ENCODE assay signal across 8 mouse cellular contexts in the genomic region with DNA sequence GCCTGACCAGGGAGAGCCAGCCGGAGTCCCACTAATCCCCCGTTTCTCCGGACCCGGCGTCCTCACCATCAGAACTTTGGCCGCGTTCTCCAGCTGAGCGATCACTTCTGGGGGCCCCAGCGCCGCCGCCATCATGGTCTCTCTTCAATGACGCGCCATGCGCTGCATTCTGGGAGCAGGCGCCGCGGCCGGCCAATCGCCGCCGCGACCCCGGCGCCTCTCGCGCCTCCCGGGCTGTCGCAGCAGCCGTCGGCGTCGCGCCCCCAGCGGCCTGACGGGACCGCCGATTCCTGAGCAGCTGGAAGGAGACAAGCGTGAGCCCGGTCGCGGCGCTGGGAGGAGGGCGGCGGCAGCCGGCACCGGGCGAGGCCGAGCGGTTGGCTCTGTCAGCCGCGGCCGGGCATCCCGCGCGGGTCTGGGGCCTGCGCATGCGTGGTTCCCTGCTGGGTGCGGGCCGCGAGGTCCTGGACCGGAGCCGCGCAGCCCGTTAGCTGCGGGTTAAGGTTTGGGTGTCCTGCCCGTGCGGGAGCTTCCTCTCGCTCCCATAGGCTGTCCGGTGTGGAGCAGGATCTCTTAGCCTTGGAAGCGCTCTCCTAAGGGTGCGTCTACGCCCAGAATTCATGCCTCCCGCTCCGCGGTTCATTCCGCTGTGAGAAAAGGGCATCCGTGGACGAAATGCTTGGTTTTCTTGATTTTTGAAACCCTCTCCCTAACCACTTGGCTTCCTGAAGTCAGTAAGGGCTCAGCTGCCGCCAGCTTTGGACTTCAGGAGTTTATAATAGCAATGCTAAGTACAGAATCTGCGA. TPM values are rescaled to one million over a fixed set of nuclear protein-coding genes. Genes with fewer than 3 reads are reported as not detected.
DNase-seq lines count a peak whose midpoint lies in the region; ATAC-seq and TF ChIP-seq lines count a peak whose summit lies in the region.

TSS of gene Xpo4 (minus strand) at position 609 of the 806 bp plus-strand sequence.

- H3K27me3 ChIP-seq in MEL (ENCODE audit: control insufficient read depth in 1 of 2, insufficient read depth in 2 of 2, low read length in 2 of 2) = no peaks in the 10 kb centered on the region
- no peaks in the 10 kb centered on the region for H3K27me3 ChIP-seq in forebrain, embryonic 16.5 days (replicated peaks; ENCODE audit: control insufficient read depth, insufficient read depth, low read length)
- no peaks in the 10 kb centered on the region for H3K27me3 ChIP-seq in neural tube, embryonic 15.5 days (replicated peaks)

- H3K79me2 ChIP-seq in MEL (ENCODE audit: control insufficient read depth, insufficient read depth, low read length, poor library complexity) = peaks cover 48% of the 10 kb centered on the region

- H3K36me3 ChIP-seq in MEL (ENCODE audit: control insufficient read depth in 1 of 2, insufficient read depth in 2 of 2, low read length in 2 of 2) = peaks cover 2 to 22% of the 10 kb centered on the region in 2 experiments; a peak in 2 of 4 replicates
- H3K36me3 ChIP-seq in forebrain, embryonic 16.5 days (ENCODE audit: control insufficient read depth, insufficient read depth) = no peaks in the 10 kb centered on the region
- no peaks in the 10 kb centered on the region for H3K36me3 ChIP-seq in neural tube, embryonic 15.5 days

- H3K4me2 ChIP-seq in forebrain, embryonic 16.5 days (ENCODE audit: low read length) = peak within 1 kb of the TSS; percentile 98
- H3K4me2 ChIP-seq in neural tube, embryonic 15.5 days = peak within 1 kb of the TSS; percentile 75

- peak within 1 kb of the TSS; percentile 53 for H3K27ac ChIP-seq in MEL (ENCODE audit: control insufficient read depth, low read depth, low read length)
- H3K27ac ChIP-seq in forebrain, embryonic 16.5 days (ENCODE audit: low read length) = peak within 1 kb of the TSS; percentile 91
- peak within 1 kb of the TSS; percentile 97 for H3K27ac ChIP-seq in layer of hippocampus, adult 2 months
- H3K27ac ChIP-seq in neural tube, embryonic 15.5 days (replicated peaks) = peak within 1 kb of the TSS; percentile 99

- H3K9me3 ChIP-seq in MEL (replicated peaks; ENCODE audit: insufficient read depth, low read length) = no peaks in the 10 kb centered on the region
- no peaks in the 10 kb centered on the region for H3K9me3 ChIP-seq in forebrain, embryonic 16.5 days (ENCODE audit: control insufficient read depth, low read length)
- H3K9me3 ChIP-seq in neural tube, embryonic 15.5 days (replicated peaks) = no peaks in the 10 kb centered on the region

- intact Hi-C loops in heart, postnatal 36 days (cut with DNase I) = no loop called here

- WGBS in forebrain, embryonic 16.5 days = under 1% methylated on average over 80 of the region's 80 CpGs
- under 1% methylated on average over 79 of the region's 80 CpGs for WGBS in lung, adult 2 months
- WGBS in neural tube, embryonic 15.5 days = under 1% methylated on average over 80 of the region's 80 CpGs

- 0 out of 4 replicates have a peak, but pooled peaks of 1 of the 2 experiments have one; percentile 20 for TF ChIP-seq EP300 in MEL (IDR thresholded peaks at IDR 0.05; ENCODE audit: low read depth in 1 of 2, low read length in 2 of 2)

- ATAC-seq in forebrain, embryonic 16.5 days = peak; percentile 97
- ATAC-seq in neural tube, embryonic 15.5 days (ENCODE audit: low FRiP score) = peak; percentile 98

- peaks cover 4 to 6% of the 10 kb centered on the region in 2 experiments for H3K4me1 ChIP-seq in MEL (ENCODE audit: control insufficient read depth in 1 of 2, insufficient read depth in 2 of 2, low read length in 2 of 2)
- peaks cover 14% of the 10 kb centered on the region for H3K4me1 ChIP-seq in forebrain, embryonic 16.5 days (replicated peaks; ENCODE audit: control insufficient read depth, insufficient read depth, low read length)
- 0 out of 2 replicates have a peak, but pooled peaks cover 2% of the 10 kb centered on the region for H3K4me1 ChIP-seq in lung, adult 2 months (ENCODE audit: control insufficient read depth, insufficient read depth, low read length)
- peaks cover 26% of the 10 kb centered on the region for H3K4me1 ChIP-seq in neural tube, embryonic 15.5 days

- peak within 1 kb of the TSS; percentile 89 for H3K9ac ChIP-seq in MEL (ENCODE audit: control insufficient read depth, low read depth, low read length, poor library complexity, severe bottlenecking)
- H3K9ac ChIP-seq in forebrain, embryonic 16.5 days (replicated peaks; ENCODE audit: low read depth, low read length) = peak within 1 kb of the TSS; percentile 73
- H3K9ac ChIP-seq in neural tube, embryonic 15.5 days (replicated peaks) = peak within 1 kb of the TSS; percentile 92

- peak within 1 kb of the TSS; percentile 88 to 97 for H3K4me3 ChIP-seq in MEL (ENCODE audit: control insufficient read depth in 1 of 2, insufficient read depth in 1 of 2, low read depth in 2 of 2, low read length in 2 of 2)
- peak within 1 kb of the TSS; percentile 55 for H3K4me3 ChIP-seq in forebrain, embryonic 16.5 days (replicated peaks; ENCODE audit: low read length)
- peak within 1 kb of the TSS; percentile 90 for H3K4me3 ChIP-seq in layer of hippocampus, adult 2 months
- peak within 1 kb of the TSS; percentile 96 for H3K4me3 ChIP-seq in lung, adult 2 months (replicated peaks; ENCODE audit: extremely low read depth, low read depth, low read length)
- peak within 1 kb of the TSS; percentile 89 for H3K4me3 ChIP-seq in neural tube, embryonic 15.5 days (replicated peaks)

- TF ChIP-seq RAD21 in MEL (IDR thresholded peaks at IDR 0.05; ENCODE audit: low read depth, low read length) = no peak

- TF ChIP-seq POLR2A in MEL (IDR thresholded peaks at IDR 0.05; ENCODE audit: control insufficient read depth in 1 of 2, insufficient read depth in 1 of 2, low read depth in 1 of 2, low read length in 2 of 2, poor library complexity in 1 of 2) = peak; percentile 83 to 86; a peak in 3 of 4 replicates
- TF ChIP-seq POLR2A in lung, adult 2 months (IDR thresholded peaks at IDR 0.05; ENCODE audit: borderline replicate concordance, extremely low read depth, low read depth, low read length) = peak; percentile 45; the same call in 1 of the 2 replicates

- DNase-seq in MEL (ENCODE audit: low read depth, low spot score) = peak; percentile 85
- DNase-seq in cerebellum, adult 18-20 months = peak; percentile 84 to 94
- DNase-seq in heart, postnatal 36 days = peak; percentile 85 to 91
- DNase-seq in layer of hippocampus, adult 2 months (ENCODE audit: low spot score in 2 of 2) = peak; percentile 69 to 79
- peak; percentile 85 for DNase-seq in lung, adult 2 months
- peak; percentile 90 for DNase-seq in testis, postnatal 10 days (ENCODE audit: low spot score)

- TF ChIP-seq CTCF in MEL (IDR thresholded peaks at IDR 0.05 in 2 of 3, conservative IDR thresholded peaks at IDR 0.05 in 1 of 3; ENCODE audit: control insufficient read depth in 1 of 3, insufficient read depth in 1 of 3, low read depth in 2 of 3, low read length in 3 of 3, poor library complexity in 1 of 3, severe bottlenecking in 1 of 3) = peak in 2 of 3 experiments; percentile 7 to 21; a peak in 2 of 6 replicates
- TF ChIP-seq CTCF in layer of hippocampus, adult 2 months (conservative IDR thresholded peaks at IDR 0.05) = peak; percentile 64
- no peak for TF ChIP-seq CTCF in lung, adult 2 months (IDR thresholded peaks at IDR 0.05; ENCODE audit: insufficient read depth, low read length)

TF ChIP-seq in MEL, 35 proteins besides CTCF, POLR2A, EP300 and RAD21 (continues in another document):
- TF ChIP-seq ETS1 (IDR thresholded peaks at IDR 0.05; ENCODE audit: low read depth, low read length) = 0 out of 2 replicates have a peak, but pooled peaks have one; percentile 5
- no peak for TF ChIP-seq TAL1 (IDR thresholded peaks at IDR 0.05; ENCODE audit: low read length)
- no peak for TF ChIP-seq ZKSCAN1 (IDR thresholded peaks at IDR 0.05; ENCODE audit: low read depth, low read length)
- no peak for TF ChIP-seq MEF2A (IDR thresholded peaks at IDR 0.05; ENCODE audit: extremely low read depth, insufficient replicate concordance, low read depth, low read length, poor library complexity, severe bottlenecking)
- TF ChIP-seq UBTF (IDR thresholded peaks at IDR 0.05; ENCODE audit: borderline replicate concordance, insufficient read depth, low read depth, low read length) = peak; percentile 43; the same call in 1 of the 2 replicates
- peak; percentile 75 for TF ChIP-seq SIN3A (IDR thresholded peaks at IDR 0.05; ENCODE audit: low read length)
- TF ChIP-seq MYC (IDR thresholded peaks at IDR 0.05; ENCODE audit: low read depth, low read length) = peak; percentile 67
- peak; percentile 26 for TF ChIP-seq MAX (IDR thresholded peaks at IDR 0.05; ENCODE audit: low read length)
- no peak for TF ChIP-seq GATA1 (IDR thresholded peaks at IDR 0.05; ENCODE audit: low read depth, low read length)
- no peak for TF ChIP-seq CHD1 (IDR thresholded peaks at IDR 0.05; ENCODE audit: low read depth, low read length)
- no peak for TF ChIP-seq ELF1 (IDR thresholded peaks at IDR 0.05; ENCODE audit: low read depth, low read length)
- TF ChIP-seq POLR2AphosphoS5 (IDR thresholded peaks at IDR 0.05; ENCODE audit: borderline replicate concordance, low read depth, low read length) = no peak
- no peak for TF ChIP-seq ZMIZ1 (IDR thresholded peaks at IDR 0.05; ENCODE audit: low read depth, low read length)
- no peak for TF ChIP-seq MYB (IDR thresholded peaks at IDR 0.05; ENCODE audit: low read depth, low read length)
- TF ChIP-seq TBP (IDR thresholded peaks at IDR 0.05; ENCODE audit: low read depth, low read length) = peak; percentile 53
- peak; percentile 60; the same call in 1 of the 2 replicates for TF ChIP-seq KAT2A (conservative IDR thresholded peaks at IDR 0.05; ENCODE audit: low read depth, low read length)
- TF ChIP-seq TCF12 (IDR thresholded peaks at IDR 0.05; ENCODE audit: low read depth, low read length) = peak; percentile 38; the same call in 1 of the 2 replicates
- no peak for TF ChIP-seq GABPA (IDR thresholded peaks at IDR 0.05; ENCODE audit: low read depth, low read length)
- TF ChIP-seq RCOR1 (IDR thresholded peaks at IDR 0.05; ENCODE audit: low read depth, low read length) = no peak
- peak; percentile 60 for TF ChIP-seq MXI1 (IDR thresholded peaks at IDR 0.05; ENCODE audit: low read depth, low read length)
- TF ChIP-seq JUND (IDR thresholded peaks at IDR 0.05; ENCODE audit: low read depth, low read length) = no peak
- TF ChIP-seq NELFE (IDR thresholded peaks at IDR 0.05; ENCODE audit: low read depth, low read length) = peak; percentile 81

RNA-seq across cellular contexts. Expression of gene Xpo4, which starts in this region (rescaled TPM):
- 45.6 and 46.5 TPM in 2 replicates for total RNA-seq in MEL (2012; rRNA removed)
- 10 to 100 TPM in 1 of 2 experiments, not detected in 1; 32.3 TPM for polyA plus RNA-seq in MEL (2012; ENCODE audit: insufficient read depth in 1 of 2, insufficient read length in 2 of 2, low read depth in 1 of 2, low replicate concordance in 2 of 2, missing spikeins in 1 of 2)
- polyA plus RNA-seq in forebrain, embryonic 16.5 days (2015; fragmentation: Nextera tagmentation; extraction: Ambion mirVana) = 13.1 and 13.8 TPM in 2 replicates
- 10 to 100 TPM; 10.5 to 12.7 TPM for total RNA-seq in heart, postnatal 36 days (2021)
- 10 to 100 TPM; 14.4 to 15.0 TPM for total RNA-seq in layer of hippocampus, adult 2 months (2021)
- 2.3 and 3.8 TPM in 2 replicates for polyA plus RNA-seq in lung, adult 2 months (2012; rRNA removed)
- polyA plus RNA-seq in neural tube, embryonic 15.5 days (2015; fragmentation: Nextera tagmentation; extraction: Ambion mirVana) = 11.0 and 13.3 TPM in 2 replicates

Comparison
In these comparisons a context has a peak if more than half of its experiments do, and no peak if none do; other contexts are left out.
1. Peak in every context shown above with its lines: DNase-seq, ATAC-seq, H3K4me3 ChIP-seq and H3K27ac ChIP-seq.